Mouse (Mus musculus): ENCODE data around the gene Tmem170. TPM values are rescaled to one million over a fixed set of nuclear protein-coding genes. Genes with fewer than 3 reads are reported as not detected.

Tmem170 gene
- total RNA-seq, 2 experiments from 2014 or later = 2.6 to 3.1 TPM

DNA sequence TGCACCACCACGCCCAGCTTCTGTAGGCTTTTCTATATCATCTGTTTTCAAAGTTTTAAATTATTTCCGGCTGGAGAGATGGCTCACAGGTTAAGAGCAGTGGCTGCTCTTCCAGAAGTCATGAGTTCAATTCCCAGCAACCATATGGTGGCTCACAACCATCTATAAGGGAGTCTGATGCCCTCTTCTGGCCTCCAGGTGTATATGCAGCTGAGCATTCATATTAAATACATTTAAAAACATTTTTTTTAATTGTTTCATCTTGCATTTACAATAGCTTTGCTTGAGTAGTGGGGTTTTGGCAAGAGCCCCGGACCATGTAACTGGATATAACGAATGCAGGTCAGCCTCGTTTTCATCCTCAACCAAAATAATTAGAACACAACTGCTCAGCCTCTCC, 52.2 kb downstream of the Tmem170 start:
- intact Hi-C loops (cut with DNase I) = loop anchor here (2.0 to 10.0 kb wide), 4 partner anchors 37 to 480 kb away; no protein-coding TSS in a partner anchor
- no peak for DNase-seq

DNA sequence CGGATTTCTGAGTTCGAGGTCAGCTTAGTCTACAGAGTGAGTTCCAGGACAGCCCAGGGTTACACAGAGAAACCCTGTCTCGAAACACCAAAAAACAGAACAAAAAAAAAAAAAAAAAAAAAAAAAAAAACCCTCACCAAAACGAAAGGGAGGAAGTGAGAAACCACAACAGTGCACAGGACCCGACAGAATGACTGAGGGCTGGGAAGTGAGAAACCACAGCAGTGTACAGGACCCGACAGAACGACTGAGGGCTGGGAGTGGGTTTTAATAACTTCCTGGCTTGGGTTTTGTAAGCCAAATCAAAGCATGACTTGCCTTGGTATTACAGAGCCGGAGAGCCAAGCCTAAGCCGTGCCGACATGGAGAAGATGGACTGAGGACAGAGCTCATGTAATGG, 55.4 kb downstream of the Tmem170 start:
- DNase-seq = no peak
- intact Hi-C loops (cut with DNase I) = loop anchor here (5.0 to 10.0 kb wide), 3 partner anchors 34 to 476 kb away; no protein-coding TSS in a partner anchor

DNA sequence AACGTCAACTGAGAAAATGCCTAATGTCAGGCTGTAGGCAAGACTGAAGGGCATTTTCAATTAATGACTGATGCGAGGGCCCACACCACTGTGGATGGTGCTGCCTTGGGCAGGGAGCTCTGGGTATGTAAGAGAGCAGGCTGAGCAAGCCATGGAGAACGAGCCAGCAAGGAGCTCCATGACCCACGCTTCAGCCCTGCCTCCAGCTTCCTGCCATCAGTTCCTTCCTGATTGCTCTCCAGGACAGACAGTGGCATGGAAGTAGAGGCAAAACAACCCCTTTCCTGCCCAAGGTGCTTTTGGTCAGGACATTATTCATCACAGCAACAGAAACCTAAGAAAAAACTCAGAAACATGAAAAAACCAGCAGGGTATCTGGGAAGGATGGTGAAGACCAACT, 55.9 kb downstream of the Tmem170 start:
- DNase-seq = no peak
- intact Hi-C loops (cut with DNase I) = loop anchor here (5.0 to 10.0 kb wide), 3 partner anchors 33 to 476 kb away; no protein-coding TSS in a partner anchor

DNA sequence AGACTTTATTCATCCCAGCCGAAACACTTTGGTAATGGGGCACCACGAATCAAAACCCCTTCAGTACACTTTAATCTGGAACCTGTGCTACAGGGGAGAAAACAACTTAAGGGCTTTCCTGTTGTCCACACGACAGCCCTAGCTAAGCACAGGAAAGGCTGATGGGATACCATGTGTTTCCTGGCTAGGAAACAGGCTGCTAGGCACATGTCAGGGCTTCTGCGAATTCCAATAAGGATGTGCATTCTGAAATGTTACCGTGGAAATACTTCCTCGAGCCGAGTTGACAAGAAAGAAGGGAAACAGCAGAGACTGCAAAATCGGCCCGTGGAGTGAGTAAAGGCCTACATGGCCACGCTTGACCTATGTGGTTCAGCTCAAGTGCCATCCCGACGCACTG, 56.5 kb downstream of the Tmem170 start:
- no peak for DNase-seq
- intact Hi-C loops (cut with DNase I) = loop anchor here (5.0 to 10.0 kb wide), 3 partner anchors 33 to 475 kb away; no protein-coding TSS in a partner anchor

DNA sequence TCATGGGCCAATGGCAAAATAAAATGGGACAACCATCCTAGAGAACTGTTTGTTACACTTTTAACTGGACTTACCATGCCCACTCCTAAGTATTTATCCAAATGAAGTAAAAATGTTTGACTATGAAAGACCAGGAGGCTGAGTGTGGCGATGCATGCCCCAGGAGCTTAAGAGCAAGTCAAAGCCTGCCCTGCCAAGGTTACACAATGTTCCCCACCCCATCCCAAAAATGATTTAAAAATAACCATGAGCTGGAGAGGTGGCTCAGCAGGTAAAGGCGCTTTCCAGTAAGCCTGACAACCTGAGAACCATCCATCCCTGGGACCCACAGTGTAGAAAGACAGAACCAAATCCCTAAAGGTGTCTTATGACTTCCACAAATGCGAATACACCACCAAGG, 58.0 kb downstream of the Tmem170 start:
- DNase-seq = no peak
- intact Hi-C loops (cut with DNase I) = no loop called here

DNA sequence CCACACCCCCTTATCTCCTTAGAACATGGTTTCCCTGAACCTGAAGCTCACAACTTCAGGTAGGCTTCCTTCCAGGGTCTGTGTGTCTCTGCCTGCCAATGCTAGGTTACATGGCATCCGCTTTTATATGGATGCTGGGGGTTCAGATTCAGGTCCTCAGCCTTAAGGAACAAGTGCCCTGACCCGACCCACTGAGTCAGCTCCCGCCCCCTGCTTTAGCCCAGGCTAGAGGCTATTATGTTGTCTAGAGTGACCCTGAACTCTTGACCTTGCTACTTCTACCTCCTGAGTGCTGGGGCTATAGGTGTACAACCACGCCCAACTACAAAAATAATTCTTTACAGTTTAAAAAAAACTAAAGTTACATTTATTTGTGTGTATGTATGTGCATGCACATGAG, 61.5 kb downstream of the Tmem170 start:
- no peak for DNase-seq
- intact Hi-C loops (cut with DNase I) = no loop called here

DNA sequence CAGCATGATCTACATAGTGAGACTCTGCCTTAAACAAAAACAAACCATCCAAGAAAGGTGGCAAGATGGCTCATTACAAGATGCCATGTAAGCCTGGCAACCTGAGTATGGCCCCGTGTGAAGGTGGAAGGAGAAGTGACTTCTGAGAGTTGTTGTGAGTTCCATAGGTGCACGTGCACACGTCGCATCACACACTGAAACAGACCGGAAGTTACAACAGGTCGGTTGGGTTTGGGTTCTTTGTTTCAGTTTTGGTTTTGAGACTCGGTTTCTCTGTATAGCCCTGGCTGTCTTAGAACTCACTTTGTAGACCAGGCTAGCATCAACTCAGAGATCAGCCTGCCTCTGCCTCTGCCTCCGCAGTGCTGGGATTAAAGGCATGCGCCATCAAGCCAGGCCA, 62.7 kb downstream of the Tmem170 start:
- intact Hi-C loops (cut with DNase I) = loop anchor here (2.0 to 5.0 kb wide), 2 partner anchors 37 to 99 kb away; no protein-coding TSS in a partner anchor
- DNase-seq = no peak

Other genes with a start within 250 kb of the Tmem170 start
- gene Ldhd, start 246.4 kb downstream of the Tmem170 start, total RNA-seq (2021) = 10 to 100 TPM; 11.7 to 12.4 TPM
- gene Zfp1, start 233.3 kb downstream of the Tmem170 start, total RNA-seq (2021) = 1 to 10 TPM; 6.9 to 8.2 TPM
- gene Ctrb1, start 185.7 kb downstream of the Tmem170 start, total RNA-seq (2021) = not detected
- gene Bcar1, start 132.9 kb downstream of the Tmem170 start, total RNA-seq (2021) = 10 to 100 TPM; 27.1 to 35.7 TPM
- 10 to 100 TPM; 32.1 to 36.4 TPM for gene Cfdp1, start 22.5 kb downstream of the Tmem170 start, total RNA-seq (2021)
- not detected for gene Chst5, start 33.7 kb upstream of the Tmem170 start, total RNA-seq (2021)
- 1 to 10 TPM; 1.7 to 2.0 TPM for gene Tmem231, start 57.1 kb upstream of the Tmem170 start, total RNA-seq (2021)
- gene Gabarapl2, start 64.0 kb upstream of the Tmem170 start, total RNA-seq (2021) = 100 to 1,000 TPM; 128 to 136 TPM
- 1 to 10 TPM; 1.9 to 2.2 TPM for gene Adat1, start 115.6 kb upstream of the Tmem170 start, total RNA-seq (2021)
- gene Kars, start 134.6 kb upstream of the Tmem170 start, total RNA-seq (2021) = 10 to 100 TPM; 84.1 to 85.3 TPM
- 10 to 100 TPM; 10.9 to 11.9 TPM for gene Terf2ip, start 134.6 kb upstream of the Tmem170 start, total RNA-seq (2021)
- under 1 TPM in 1 of 2 experiments, not detected in 1; 0.15 TPM for gene Gm6793, start 138.3 kb upstream of the Tmem170 start, total RNA-seq (2021)